Mouse (Mus musculus) brain, embryonic 14.5 days (tissue): ENCODE data around the gene Has1.

Experiments
- CTCF ChIP-seq: fragments of 200-500 bp; IDR thresholded peaks from 2 replicates; pipeline ENCODE4 v1.5.1; 2012; ENCODE audit warnings: inconsistent platforms, mild to moderate bottlenecking, moderate library complexity, borderline replicate concordance; ENCODE audit not compliant: insufficient read depth, insufficient read length; ENCODE audit errors: extremely low read depth
- POLR2A ChIP-seq: fragments of 200-500 bp; IDR thresholded peaks from 2 replicates; pipeline ENCODE4 v1.6.1; 2012; ENCODE audit warnings: mild to moderate bottlenecking, inconsistent platforms, borderline replicate concordance; ENCODE audit not compliant: poor library complexity, insufficient read depth, insufficient read length, severe bottlenecking; ENCODE audit errors: extremely low read depth

- TF ChIP-seq POLR2A (no peak), CTCF (no peak)
These were observed at the start of gene Has1 for GRCm38 (mm10) chr17:17855064-17855838.
